ENCODE assay signal across 8 mouse cellular contexts in the genomic region with DNA sequence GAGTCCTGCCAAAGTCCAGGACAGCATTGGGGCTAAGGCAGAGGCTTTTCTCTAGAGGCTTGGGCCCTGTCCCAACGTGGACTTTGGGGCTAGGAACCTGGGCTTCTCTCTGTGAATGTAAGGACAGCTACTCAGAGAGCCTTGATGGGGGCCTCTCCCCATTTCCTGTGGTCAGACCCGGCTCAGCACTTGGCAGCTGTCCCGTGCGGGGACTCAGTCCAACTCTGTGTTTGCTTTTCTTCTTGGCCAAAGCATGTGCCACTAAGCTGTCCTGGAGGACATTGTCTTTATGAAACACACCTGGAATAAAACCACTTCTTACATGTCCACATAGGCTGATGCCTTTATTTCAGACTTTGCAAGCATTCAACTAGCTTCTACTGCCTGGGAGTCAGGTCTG. TPM values are rescaled to one million over a fixed set of nuclear protein-coding genes. Genes with fewer than 3 reads are reported as not detected.
DNase-seq lines count a peak whose midpoint lies in the region; ATAC-seq and TF ChIP-seq lines count a peak whose summit lies in the region.

No protein-coding gene starts in this region.

- no peaks in the 10 kb centered on the region for H3K9me3 ChIP-seq in heart, embryonic 11.5 days (replicated peaks; ENCODE audit: control insufficient read depth, low read length)
- H3K9me3 ChIP-seq in liver, embryonic 13.5 days (replicated peaks), result no peaks in the 10 kb centered on the region

- H3K79me2 ChIP-seq in heart, adult 2 months (replicated peaks; ENCODE audit: control insufficient read depth, insufficient read depth, low read length), result no peaks in the 10 kb centered on the region

- H3K4me1 ChIP-seq in heart, adult 2 months (ENCODE audit: control insufficient read depth, insufficient read depth, low read length), result peaks cover 5% of the 10 kb centered on the region
- peaks cover 13% of the 10 kb centered on the region for H3K4me1 ChIP-seq in heart, embryonic 11.5 days (ENCODE audit: control insufficient read depth, insufficient read depth, low read length)
- peaks cover 34% of the 10 kb centered on the region for H3K4me1 ChIP-seq in liver, embryonic 13.5 days (replicated peaks)

- no peak overlapping the region for H3K4me2 ChIP-seq in heart, embryonic 11.5 days
- no peak overlapping the region for H3K4me2 ChIP-seq in liver, embryonic 13.5 days

- no peak for TF ChIP-seq POLR2A in heart, adult 2 months (IDR thresholded peaks at IDR 0.05; ENCODE audit: insufficient read depth, low read depth, low read length)

- no peak overlapping the region for H3K4me3 ChIP-seq in heart, adult 2 months
- H3K4me3 ChIP-seq in heart, embryonic 11.5 days (ENCODE audit: low read depth, low read length), result no peak overlapping the region
- no peak overlapping the region for H3K4me3 ChIP-seq in liver, embryonic 13.5 days (replicated peaks)

- H3K36me3 ChIP-seq in heart, adult 2 months (ENCODE audit: control insufficient read depth, insufficient read depth, low read length), result no peaks in the 10 kb centered on the region
- no peaks in the 10 kb centered on the region for H3K36me3 ChIP-seq in heart, embryonic 11.5 days (ENCODE audit: control insufficient read depth, insufficient read depth, low read length)
- no peaks in the 10 kb centered on the region for H3K36me3 ChIP-seq in liver, embryonic 13.5 days

- no peak overlapping the region for H3K27ac ChIP-seq in heart, adult 2 months
- H3K27ac ChIP-seq in heart, embryonic 11.5 days (ENCODE audit: low read depth, low read length), result no peak overlapping the region
- H3K27ac ChIP-seq in liver, embryonic 13.5 days, result peak overlapping the region; percentile 24; the same call in 1 of the 2 replicates

- H3K27me3 ChIP-seq in heart, adult 2 months (ENCODE audit: control insufficient read depth, insufficient read depth, low read length), result no peaks in the 10 kb centered on the region
- H3K27me3 ChIP-seq in heart, embryonic 11.5 days (ENCODE audit: control insufficient read depth, insufficient read depth, low read length), result no peaks in the 10 kb centered on the region
- H3K27me3 ChIP-seq in liver, embryonic 13.5 days, result no peaks in the 10 kb centered on the region

- TF ChIP-seq EP300 in heart, adult 2 months (IDR thresholded peaks at IDR 0.05; ENCODE audit: insufficient read depth, low read depth, low read length), result no peak

- ATAC-seq in heart, embryonic 11.5 days (replicated peaks; ENCODE audit: insufficient number of reproducible peaks, low FRiP score, low TSS enrichment), result no peak; the same call in 1 of the 2 replicates
- ATAC-seq in liver, embryonic 13.5 days (ENCODE audit: low read depth), result 0 out of 2 replicates have a peak, but pooled peaks have one; percentile 29
- no peak for ATAC-seq in inflammation-experienced regulatory T-cells, adult 6 months
- ATAC-seq in activated CD4-positive, CD25-positive, alpha-beta regulatory T cell, adult 4 months, result no peak

- 5% methylated on average over 4 of the region's 4 CpGs for WGBS in heart, adult 2 months
- 53% methylated on average over 4 of the region's 4 CpGs for WGBS in heart, embryonic 11.5 days (ENCODE audit: insufficient replicate concordance)
- 9% methylated on average over 4 of the region's 4 CpGs for WGBS in liver, embryonic 13.5 days (ENCODE audit: insufficient replicate concordance)

- peak; percentile 54 to 56 for DNase-seq in heart, adult 2 months
- DNase-seq in urinary bladder, postnatal 4 days (ENCODE audit: low spot score in 2 of 2), result peak; percentile 59 to 73
- no peak for DNase-seq in urinary bladder, adult 2 months (ENCODE audit: low spot score)
- DNase-seq in liver, embryonic 13.5 days, result no peak
- DNase-seq in thymus, postnatal 0 days (ENCODE audit: low spot score), result no peak

- TF ChIP-seq CTCF in heart, adult 2 months (IDR thresholded peaks at IDR 0.05), result no peak

- no peak overlapping the region for H3K9ac ChIP-seq in heart, adult 2 months (ENCODE audit: low read depth, low read length)
- no peak overlapping the region for H3K9ac ChIP-seq in heart, embryonic 11.5 days (ENCODE audit: low read depth, low read length)
- no peak overlapping the region for H3K9ac ChIP-seq in liver, embryonic 13.5 days

- intact Hi-C loops in heart, adult 2 months (cut with DNase I), result no loop called here

RNA-seq across cellular contexts. Expression of a gene that starts 40.1 kb away (rescaled TPM):
- total RNA-seq in heart, adult 2 months (2021), result 10 to 100 TPM; 15.6 to 17.4 TPM
- polyA plus RNA-seq in heart, adult 2 months (2012; rRNA removed), result 18.1 and 24.7 TPM in 2 replicates
- polyA plus RNA-seq in heart, embryonic 11.5 days (2014; fragmentation: Nextera tagmentation; extraction: Ambion mirVana), result 17.9 and 24.4 TPM in 2 replicates
- 32.1 and 33.1 TPM in 2 replicates for polyA plus RNA-seq in urinary bladder, adult 2 months (2012; rRNA removed)
- 9.5 and 13.0 TPM in 2 replicates for polyA plus RNA-seq in liver, embryonic 13.5 days (2015; fragmentation: Nextera tagmentation; extraction: Ambion mirVana)
- polyA plus RNA-seq in thymus, postnatal 0 days (2015; fragmentation: Nextera tagmentation; extraction: Ambion mirVana), result 16.7 and 17.6 TPM in 2 replicates
- polyA plus RNA-seq in inflammation-experienced regulatory T-cells, adult 6 months (2017; shearing (Covaris generic)), result 10 to 100 TPM; 22.2 to 22.7 (median 22.5) TPM
- 10 to 100 TPM; 21.0 to 24.3 TPM for polyA plus RNA-seq in activated CD4-positive, CD25-positive, alpha-beta regulatory T cell, adult 4 months (2017; shearing (Covaris generic))

RNA-seq across cellular contexts. Expression of a gene that starts 40.6 kb away (rescaled TPM):
- total RNA-seq in heart, adult 2 months (2021), result 10 to 100 TPM; 17.9 to 23.8 TPM
- polyA plus RNA-seq in heart, adult 2 months (2012; rRNA removed), result 22.4 and 29.5 TPM in 2 replicates
- polyA plus RNA-seq in heart, embryonic 11.5 days (2014; fragmentation: Nextera tagmentation; extraction: Ambion mirVana), result 169 and 202 TPM in 2 replicates
- 112 and 134 TPM in 2 replicates for polyA plus RNA-seq in urinary bladder, adult 2 months (2012; rRNA removed)
- 170 and 193 TPM in 2 replicates for polyA plus RNA-seq in liver, embryonic 13.5 days (2015; fragmentation: Nextera tagmentation; extraction: Ambion mirVana)
- 245 and 278 TPM in 2 replicates for polyA plus RNA-seq in thymus, postnatal 0 days (2015; fragmentation: Nextera tagmentation; extraction: Ambion mirVana)
- 100 to 1,000 TPM; 131 to 147 (median 146) TPM for polyA plus RNA-seq in inflammation-experienced regulatory T-cells, adult 6 months (2017; shearing (Covaris generic))
- 100 to 1,000 TPM; 110 to 140 TPM for polyA plus RNA-seq in activated CD4-positive, CD25-positive, alpha-beta regulatory T cell, adult 4 months (2017; shearing (Covaris generic))

Comparison
In these comparisons a context has a peak if more than half of its experiments do, and no peak if none do; other contexts are left out.
1. DNase-seq: peak in heart, adult 2 months (2 of 2) and urinary bladder, postnatal 4 days (2 of 2); none in urinary bladder, adult 2 months (single experiment), liver, embryonic 13.5 days (single experiment) and thymus, postnatal 0 days (single experiment).